Mouse (Mus musculus): Measurements from ENCODE around the gene Hnrnph1. TPM values are rescaled to one million over a fixed set of nuclear protein-coding genes. Genes with fewer than 3 reads are reported as not detected.

Gene Hnrnph1
- total RNA-seq, 2 experiments from 2014 or later, result 321 to 338 TPM

DNA sequence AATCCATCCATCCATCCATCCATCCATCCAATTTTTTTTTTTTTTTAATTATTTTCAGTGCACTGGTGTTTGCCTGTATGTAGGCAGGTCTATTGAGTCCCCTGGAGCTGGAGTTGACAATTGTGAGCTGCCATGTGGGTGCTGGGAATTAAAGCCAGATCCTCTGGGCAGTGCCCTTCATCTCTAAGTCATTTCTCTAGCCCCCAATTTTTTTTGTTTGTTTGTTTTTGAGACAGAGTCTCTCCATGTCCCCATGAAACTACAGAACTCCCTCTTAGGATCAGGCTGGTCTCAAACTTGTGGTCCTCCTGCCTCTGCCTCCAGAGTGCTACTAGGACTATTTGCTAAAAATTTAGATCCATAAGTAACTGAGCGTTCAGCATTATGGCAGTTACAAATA lies 4.9 kb upstream of the Hnrnph1 start:
- DNase-seq (ENCODE audit: low spot score in 2 of 2), result no peak

DNA sequence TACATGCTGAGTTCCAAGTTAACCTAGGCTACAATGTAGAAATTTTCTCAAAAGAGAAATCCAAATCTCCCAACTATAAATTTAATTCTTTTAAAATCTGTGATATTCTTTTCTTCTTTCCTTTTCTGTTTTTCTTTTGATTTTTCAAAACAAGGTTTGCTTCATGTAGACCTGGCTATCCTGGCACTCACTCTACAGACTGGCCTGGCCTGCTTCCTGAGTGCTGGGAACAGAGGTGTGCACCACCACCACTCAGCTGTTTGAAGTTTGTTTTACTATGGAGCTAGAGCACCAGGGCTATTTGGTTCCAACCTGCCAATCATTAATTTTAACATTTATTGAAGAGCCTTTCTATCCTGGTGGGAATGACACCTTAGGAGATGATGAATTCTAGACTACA lies 3.7 kb upstream of the Hnrnph1 start:
- DNase-seq (ENCODE audit: low spot score in 2 of 2), result no peak

DNA sequence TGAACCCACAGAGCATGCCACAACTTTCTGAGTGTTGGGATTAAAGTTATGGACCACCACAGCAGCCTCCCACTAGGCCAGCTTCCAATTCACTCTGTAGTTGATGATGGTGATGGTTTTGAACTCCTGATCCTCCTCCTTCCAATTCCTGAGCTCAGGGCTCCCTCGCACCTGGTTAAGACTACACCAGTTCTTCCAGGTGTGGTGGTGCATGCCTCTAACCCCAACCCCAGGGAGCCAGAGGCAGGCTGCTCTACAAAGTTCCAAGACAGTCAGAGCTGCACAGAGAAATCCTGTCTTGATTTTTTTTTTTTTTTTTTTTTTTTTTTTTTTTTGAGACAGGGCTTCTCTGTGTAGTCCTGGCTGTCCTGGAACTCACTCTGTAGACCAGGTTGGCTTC lies 3.2 kb upstream of the Hnrnph1 start:
- no peak for DNase-seq (ENCODE audit: low spot score in 2 of 2)

DNA sequence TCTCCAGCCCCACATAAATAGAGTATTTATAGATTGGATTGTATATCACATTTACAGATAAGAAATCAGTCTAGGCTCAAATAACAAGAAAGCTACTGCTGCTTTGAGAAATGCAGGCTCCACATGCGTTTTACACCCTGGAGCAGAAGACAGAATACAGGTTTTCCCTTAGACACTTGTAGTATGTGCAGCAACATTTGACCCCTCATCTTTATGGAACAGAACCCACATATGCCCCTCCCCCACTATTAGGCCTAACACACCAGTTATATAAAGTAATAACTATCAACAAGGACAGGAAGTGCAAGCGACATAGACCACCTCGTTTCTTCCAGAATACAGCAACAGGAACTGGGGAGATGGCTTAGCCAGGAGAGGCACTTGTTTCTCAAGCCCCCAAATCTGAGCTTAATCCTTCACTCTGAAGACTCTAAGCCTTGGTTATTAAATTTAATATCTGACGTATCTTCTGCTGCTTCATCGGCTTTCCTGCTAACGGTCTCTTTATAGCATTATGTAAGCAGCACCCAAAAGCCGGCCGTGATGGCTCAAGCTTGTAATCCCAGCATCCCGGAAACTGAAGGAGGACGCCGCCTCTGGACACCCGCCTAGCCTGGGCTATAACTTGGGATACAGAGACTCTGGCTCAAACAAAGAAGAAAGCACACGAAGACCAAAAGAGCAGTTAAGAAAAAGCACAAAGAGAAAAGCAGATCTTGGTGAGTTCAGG lies 2.3 kb upstream of the Hnrnph1 start:
- no peak for DNase-seq (ENCODE audit: low spot score in 2 of 2)

DNA sequence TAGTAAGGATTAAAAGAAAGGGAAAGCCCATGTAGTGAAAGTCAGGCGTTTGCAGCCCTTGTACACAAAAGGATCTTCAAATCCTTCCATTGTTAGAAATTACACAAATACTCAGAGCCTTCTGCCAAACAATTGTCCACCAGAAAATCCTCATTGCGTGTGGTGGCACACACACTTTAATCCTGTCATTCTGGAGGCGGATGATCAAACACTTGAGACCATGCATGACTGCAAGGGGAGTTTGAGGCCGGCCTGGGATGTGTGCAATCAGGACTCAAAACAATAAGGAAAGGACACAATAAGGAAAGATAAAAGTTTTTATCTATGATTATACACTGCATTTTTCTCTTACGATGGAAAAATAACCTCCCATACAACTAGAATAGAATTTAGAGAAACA lies 1.4 kb upstream of the Hnrnph1 start:
- DNase-seq (ENCODE audit: low spot score in 2 of 2), result no peak

DNA sequence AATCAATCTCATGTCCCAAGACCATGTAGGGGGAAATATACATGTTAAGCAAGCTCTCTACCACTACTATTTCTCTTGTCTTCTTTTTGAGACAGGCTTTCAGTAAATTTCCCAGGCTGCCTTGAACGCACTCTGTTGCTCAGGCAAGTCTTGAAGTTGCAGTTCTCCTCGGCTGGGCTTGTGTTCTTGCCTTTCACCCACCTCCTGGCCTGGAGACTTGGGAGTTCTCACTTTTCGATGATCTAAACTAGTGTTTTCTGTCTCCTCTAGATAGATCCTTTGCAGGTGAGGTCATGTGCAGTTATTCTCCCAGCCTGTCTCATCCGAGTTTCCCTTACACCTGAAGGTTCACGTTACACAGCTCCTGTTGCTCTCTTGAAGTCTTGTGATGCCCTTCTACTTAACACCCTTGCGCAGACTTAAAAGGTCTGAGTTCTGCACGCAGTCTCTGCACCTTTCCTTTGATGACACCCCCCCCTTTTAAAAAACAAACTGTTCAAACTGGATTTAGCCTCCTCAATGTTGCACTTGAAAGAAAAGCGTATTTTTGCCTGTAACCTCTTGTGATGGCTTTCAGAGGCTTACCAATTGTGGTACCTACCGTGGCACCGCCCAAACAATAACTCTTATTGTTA lies 517 bp upstream of the Hnrnph1 start:
- no peak for DNase-seq (ENCODE audit: low spot score in 2 of 2)

DNA sequence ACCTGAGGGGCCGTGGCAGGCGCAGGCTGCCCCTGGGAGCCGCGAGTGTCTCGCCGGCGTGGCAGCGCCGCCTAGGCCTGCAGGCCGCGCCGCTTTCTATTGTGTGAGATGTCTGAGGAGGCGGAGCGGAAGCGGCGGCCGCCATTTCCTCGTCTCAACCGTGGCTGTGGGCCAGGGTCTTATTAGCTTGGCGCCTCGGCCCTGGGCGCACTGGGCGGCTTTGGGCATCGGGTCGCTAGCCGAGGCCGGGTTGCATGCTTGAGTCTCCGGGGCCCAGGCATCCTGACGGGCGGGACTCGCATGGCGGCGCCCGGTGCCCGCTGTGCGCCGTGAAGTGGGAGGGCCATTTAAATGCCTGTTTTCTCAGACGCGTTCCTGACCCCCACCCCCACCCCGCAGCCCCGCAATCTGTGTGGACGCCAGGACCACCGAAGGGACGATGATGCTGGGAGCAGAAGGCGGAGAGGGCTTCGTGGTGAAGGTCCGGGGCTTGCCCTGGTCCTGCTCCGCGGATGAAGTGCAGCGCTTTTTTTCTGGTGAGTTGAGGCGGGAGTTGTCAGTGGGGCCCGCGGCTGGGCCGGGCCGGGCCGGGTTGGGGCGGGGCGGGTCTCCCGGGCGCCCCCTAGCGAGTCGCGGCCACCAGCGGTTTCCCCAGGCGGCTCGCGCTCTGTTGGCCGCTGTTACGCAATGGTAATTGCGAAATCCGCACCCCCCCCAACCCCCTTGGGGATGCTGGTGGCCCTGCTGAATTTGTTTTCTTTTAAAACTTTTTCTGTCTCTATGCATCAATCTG lies 1.3 kb downstream of the Hnrnph1 start:
- DNase-seq (ENCODE audit: low spot score in 2 of 2), result peak; percentile 80 to 88

DNA sequence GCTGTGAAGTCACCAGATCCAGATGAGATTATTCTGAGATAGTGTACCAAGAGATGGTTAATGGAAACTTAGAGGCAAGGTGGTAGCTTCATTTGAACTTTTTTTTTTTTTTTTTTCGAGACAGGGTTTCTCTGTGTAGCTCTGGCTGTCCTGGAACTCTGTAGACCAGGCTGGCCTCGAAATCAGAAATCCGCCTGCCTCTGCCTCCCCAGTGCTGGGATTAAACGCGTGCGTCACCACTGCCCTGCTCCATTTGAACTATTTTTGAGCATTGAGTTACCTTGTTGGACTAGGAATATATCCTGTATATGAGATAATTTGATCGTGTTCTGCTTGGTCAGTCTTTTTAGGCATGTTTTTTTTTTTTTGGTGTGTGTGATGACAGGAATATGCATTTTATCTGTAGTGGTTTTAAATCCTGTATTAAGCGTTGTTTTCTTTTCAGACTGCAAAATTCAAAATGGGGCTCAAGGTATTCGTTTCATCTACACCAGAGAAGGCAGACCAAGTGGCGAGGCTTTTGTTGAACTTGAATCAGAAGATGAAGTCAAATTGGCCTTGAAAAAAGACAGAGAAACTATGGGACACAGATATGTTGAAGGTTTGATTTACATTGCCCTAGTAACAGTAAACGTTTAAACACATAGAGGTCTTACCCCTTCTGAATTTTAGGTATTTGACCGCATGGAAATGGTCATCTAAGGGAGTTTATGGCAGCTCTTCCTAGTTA lies 2.4 kb downstream of the Hnrnph1 start:
- no peak for DNase-seq (ENCODE audit: low spot score in 2 of 2)

DNA sequence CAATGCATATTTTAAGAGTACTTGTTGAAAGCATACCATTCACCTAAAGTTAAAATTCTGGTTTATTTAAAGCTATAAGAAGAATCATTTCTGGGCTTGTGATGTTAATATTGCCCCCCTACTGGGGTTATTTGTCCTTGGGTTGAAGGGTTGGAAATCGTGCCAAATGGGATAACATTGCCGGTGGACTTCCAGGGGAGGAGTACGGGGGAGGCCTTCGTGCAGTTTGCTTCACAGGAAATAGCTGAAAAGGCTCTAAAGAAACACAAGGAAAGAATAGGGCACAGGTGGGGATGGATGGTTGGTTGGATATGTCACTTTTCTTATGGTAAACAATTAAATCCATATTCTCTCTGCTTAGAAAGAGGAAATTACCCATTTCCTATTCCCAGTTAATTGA lies 4.5 kb downstream of the Hnrnph1 start:
- no peak for DNase-seq (ENCODE audit: low spot score in 2 of 2)

DNA sequence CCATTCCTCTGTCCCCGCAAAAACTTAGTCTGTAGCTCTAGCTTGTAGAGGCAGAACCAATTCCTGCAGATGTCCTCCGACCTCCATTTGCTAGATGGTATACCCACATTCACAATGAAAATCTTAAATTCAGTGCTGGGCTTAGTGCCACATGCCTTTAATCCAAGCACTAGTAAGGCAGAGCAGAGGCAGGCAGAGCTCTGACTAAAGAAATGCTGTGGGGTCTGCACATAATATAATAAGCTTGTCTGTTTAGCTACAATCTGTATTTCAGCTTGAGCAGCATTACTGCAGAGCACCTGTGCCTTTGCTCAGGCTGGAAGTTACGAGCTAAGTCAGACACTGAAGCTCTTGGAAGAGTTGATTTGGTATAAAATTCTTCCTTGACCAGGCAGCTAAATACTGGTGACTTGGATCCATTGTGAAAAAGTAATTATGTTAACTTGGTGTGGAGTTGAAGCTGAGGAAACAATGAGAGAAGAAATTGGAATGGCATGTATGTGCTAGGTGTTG lies 10.4 kb downstream of the Hnrnph1 start:
- no peak for DNase-seq (ENCODE audit: low spot score in 2 of 2)

DNA sequence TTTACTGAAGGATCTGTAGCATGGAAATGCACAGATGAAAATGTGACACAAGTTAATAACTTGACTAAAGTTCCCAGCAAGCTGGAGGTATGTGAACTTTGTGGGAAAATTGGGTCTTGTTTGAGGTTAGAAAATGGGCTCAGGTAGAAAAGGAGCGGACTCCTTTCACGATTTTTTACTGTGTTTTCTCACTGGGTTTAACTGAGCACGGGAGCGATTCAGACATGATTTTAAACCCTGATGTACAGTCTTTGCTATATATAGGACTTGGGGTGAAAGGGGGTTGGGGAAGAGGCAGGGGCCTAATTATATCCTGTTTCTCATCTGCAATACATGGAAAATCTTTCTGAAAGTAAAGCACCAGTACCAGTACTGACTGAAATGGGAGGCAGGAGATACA lies 10.9 kb downstream of the Hnrnph1 start:
- DNase-seq (ENCODE audit: low spot score in 2 of 2), result no peak

DNA sequence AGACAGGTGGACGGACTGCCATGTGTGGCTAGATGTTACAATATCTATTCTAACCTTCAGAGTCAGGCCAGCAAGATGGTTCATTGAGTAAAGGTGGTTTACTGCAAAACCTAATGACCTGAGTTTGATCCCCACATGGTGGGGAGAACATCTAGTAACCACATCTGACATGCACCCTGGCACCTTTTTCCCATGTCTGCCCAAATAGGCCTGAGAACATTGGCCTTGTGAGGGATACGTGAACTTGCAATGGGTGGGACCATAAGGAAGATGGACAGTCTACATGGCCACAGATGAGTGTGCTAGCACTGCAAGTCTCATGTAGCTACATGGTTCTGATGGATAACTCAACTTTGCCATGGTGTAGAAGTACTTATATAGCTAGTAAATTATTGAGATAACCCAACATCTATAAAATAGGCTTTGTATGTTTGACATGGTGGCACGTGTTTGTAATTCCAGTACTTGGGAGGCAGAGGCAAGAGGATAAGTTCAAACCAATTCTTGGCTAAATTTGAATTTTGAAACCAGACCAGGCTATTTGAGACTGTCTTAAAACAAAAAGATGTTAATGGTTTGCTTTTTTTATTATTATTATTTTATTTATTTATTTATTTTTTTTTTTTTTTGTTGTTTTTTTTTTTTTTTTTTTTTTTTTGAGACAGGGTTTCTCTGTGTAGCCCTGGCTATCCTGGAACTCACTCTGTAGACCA lies 11.6 kb downstream of the Hnrnph1 start:
- no peak for DNase-seq (ENCODE audit: low spot score in 2 of 2)

DNA sequence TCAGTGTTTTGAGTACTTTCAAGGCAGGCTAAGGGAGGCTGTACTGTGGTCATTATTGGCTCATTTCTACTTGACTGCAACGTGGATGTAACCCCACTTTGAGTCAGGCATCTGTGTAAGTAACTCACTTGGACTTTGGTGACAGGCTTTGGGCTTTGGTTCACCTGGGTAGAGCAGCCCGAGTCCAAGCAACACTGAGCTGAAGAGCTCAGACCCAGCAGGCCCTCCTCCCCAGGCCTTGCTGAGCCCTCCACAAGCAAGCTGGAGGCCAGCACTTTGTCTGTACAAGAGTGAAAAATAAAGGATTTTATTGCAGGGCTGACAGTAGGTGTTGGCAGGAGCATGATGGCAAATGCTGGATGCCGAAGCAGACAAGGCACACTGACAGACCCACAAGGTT lies 12.2 kb downstream of the Hnrnph1 start:
- DNase-seq (ENCODE audit: low spot score in 2 of 2), result no peak

DNA sequence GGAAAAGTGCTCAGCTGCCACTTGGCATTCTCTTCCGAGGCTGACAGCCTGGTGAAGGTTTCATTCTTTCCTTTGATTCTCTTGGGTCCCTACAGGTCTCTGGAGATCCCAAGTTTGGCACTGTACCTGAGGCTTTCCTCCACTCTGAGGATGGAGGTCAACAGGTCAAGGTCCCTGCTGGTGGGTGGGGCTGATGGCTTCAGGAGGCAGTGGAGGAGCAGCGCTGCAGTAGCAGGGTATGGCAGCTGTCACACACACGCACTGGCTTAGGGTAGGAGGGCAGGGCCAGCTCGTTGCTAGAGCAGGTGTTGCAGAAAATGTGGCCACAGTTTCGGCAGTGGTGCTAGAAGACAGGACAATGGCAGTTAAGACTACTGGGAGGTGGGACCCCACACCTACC lies 12.8 kb downstream of the Hnrnph1 start:
- DNase-seq (ENCODE audit: low spot score in 2 of 2), result no peak

DNA sequence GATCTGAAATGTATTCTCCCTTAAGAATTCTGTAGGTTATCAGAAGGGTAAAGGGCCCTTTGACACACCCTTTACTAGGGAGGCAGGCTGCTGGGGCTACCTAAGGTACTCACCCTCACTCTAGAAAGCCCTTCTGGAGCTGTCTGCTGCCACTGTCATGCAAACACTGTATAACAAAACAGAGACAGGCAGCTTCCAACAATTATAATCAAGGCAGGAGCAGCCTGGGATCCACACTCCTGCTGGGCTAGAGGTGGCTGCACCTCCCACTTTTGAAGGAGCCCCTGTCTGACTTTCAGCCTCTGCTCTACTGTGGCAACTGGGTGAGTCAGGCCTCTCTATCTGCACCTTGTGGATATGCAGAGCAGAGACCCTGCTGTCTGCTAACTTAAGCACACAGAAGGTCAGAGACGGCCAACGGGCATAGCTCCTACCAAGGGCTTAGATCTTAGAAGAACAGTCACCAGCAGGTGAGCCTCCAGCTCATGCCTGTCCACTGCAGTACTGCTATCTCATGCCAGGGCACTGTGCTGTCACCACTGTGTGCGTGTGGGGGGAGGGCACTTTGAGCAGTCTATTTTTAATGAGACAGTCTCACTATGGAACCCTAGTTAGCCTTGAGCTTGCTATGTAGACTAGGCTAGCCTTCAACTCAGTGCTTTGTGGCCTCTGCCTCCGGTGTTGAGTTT lies 14.6 kb downstream of the Hnrnph1 start:
- DNase-seq (ENCODE audit: low spot score in 2 of 2), result no peak

DNA sequence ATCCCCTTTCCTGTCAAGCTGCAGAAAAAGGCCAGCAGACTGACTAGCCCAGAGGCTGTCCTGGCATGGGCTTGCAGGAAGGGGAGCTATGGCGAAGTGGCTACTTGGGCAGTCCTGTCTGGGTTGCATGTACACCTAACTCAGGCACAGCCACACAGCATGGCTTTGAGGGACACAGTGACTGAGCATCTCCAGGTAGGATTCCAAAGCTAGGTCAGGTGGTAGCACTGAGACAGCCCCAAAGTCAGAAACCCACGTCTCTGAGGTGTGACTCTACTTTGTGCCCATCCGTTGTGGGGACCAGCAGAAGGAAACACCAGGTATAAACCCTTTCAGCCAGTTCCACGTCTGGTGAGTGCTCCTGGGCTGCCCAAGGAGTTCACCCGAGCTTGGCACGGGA lies 16.5 kb downstream of the Hnrnph1 start:
- DNase-seq (ENCODE audit: low spot score in 2 of 2), result no peak

DNA sequence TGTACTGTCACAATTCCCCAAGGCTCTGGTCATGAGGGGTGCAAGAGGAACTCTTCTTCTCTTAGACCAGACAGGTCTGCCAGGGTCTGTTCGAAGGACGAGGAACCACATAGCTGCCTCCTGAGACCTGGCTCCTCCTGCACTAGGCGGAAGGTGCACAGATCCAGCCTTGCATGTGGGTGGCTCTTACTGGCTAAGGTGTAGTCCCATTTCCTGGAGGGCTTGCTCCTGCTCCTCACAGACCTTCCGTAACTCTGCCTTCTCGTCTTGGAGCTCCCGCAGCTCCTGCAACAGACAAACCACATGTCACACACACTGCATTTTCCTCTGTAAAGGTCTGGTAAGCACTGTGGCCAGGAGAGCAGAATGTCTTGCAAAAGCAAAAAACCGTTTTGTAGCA lies 17.9 kb downstream of the Hnrnph1 start:
- no peak for DNase-seq (ENCODE audit: low spot score in 2 of 2)

DNA sequence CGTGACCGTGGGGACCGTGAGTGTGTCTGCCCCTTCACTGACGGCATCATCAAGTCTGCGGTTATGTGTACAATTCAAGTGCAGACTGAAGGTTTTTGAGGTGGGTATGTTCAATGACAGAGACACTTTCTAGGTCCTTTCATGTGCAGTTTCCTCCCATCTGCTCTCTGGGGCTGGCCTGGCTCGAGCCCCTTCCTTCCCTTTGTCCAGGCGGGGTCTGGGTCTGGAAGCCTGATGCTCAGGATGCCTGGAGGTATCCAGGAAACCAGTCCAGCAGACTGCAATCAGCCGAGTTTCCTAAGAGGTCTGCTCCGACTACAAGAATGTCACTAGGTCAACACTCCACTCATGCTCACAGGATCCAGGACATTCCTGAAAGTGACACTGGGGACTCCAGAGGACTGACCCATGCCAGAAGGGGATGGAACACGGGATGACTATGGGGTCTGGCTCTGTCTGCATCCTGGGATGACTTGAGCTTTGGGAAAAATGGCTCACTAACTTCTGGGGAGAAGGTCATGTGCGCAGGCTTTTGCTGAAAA lies 20.0 kb downstream of the Hnrnph1 start:
- DNase-seq (ENCODE audit: low spot score in 2 of 2), result no peak

DNA sequence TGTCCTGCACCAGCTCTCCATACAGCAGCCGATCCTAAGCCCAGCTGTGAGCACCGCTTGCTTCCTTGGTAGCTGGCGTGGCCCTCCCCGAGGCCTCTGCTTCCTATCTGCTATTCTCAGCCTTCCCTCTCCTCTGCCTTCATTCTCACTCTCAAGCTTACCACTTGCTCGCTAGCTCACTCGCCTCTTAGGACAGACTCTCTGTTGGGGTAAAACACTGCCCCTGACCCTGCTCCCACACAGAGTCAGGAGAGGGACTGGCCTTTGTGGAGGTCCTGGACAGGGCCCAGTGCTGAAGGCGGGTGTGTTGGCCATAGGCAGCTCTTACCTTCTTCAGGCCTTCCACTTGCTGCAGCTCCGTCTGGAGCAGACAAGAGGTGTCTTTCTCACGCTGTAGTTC lies 20.5 kb downstream of the Hnrnph1 start:
- DNase-seq (ENCODE audit: low spot score in 2 of 2), result no peak

DNA sequence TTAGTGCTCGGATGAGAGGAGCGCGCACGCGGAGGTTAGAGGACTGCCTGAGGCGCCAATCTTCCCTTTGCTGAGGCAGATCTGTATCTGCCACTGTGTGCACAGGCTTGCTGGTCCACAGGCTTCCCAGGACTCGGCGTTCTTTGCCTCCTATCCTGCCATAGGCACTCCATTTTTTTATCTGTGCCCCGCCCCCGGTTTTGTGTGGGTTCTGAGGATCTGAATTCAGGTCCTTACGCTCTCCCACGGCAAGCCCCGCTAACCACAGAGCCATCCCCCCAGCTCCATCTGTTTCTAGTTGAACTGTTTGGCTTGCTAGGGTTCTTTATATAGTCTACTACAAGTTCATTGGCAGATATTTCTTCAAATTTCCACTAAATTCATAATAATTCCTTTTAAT lies 22.0 kb downstream of the Hnrnph1 start:
- DNase-seq (ENCODE audit: low spot score in 2 of 2), result no peak
